Mouse (Mus musculus) ES-Bruce4 (cell line): ENCODE results near the gene Tfap2c. TPM values are rescaled to one million over a fixed set of nuclear protein-coding genes. Genes with fewer than 3 reads are reported as not detected.

Source experiments
- H3K27ac ChIP-seq: 2 replicates; pipeline ENCODE4 v1.5.1; 2012; ENCODE audit warnings: low read length, inconsistent platforms; ENCODE audit not compliant: insufficient read depth
- H3K27me3 ChIP-seq: 2 replicates; pipeline ENCODE4 v1.6.1; 2012; ENCODE audit warnings: mild to moderate bottlenecking, low read length, inconsistent platforms; ENCODE audit not compliant: control insufficient read depth, poor library complexity, insufficient read depth, severe bottlenecking
- H3K36me3 ChIP-seq: 2 replicates; pipeline ENCODE4 v1.6.1; 2012; ENCODE audit warnings: inconsistent platforms, mild to moderate bottlenecking, low read length, moderate library complexity; ENCODE audit not compliant: control insufficient read depth, poor library complexity, insufficient read depth, severe bottlenecking
- H3K4me1 ChIP-seq: one replicate; pipeline ENCODE4 v1.8.1; 2011; ENCODE audit warnings: low read length; ENCODE audit not compliant: control insufficient read depth, insufficient read depth
- H3K4me3 ChIP-seq: 2 replicates; pipeline ENCODE4 v1.5.1; 2011; ENCODE audit warnings: low read depth, mild to moderate bottlenecking, low read length
- H3K9ac ChIP-seq: 2 replicates; pipeline ENCODE4 v1.6.1; 2012; ENCODE audit warnings: low read depth, mild to moderate bottlenecking, inconsistent platforms; ENCODE audit not compliant: poor library complexity, severe bottlenecking
- H3K9me3 ChIP-seq: replicated peaks from 2 replicates; pipeline ENCODE4 v1.6.1; 2012; ENCODE audit warnings: mild to moderate bottlenecking, low read length, inconsistent platforms; ENCODE audit not compliant: control insufficient read depth, poor library complexity, insufficient read depth, severe bottlenecking
- CTCF ChIP-seq: IDR thresholded peaks from one replicate; pipeline ENCODE4 v1.8.1; 2011; ENCODE audit warnings: low read depth, low read length
- POLR2A ChIP-seq: IDR thresholded peaks from one replicate; pipeline ENCODE4 v1.8.1; 2011; ENCODE audit warnings: low read length; ENCODE audit not compliant: insufficient read depth
- polyA plus RNA-seq: library from polyadenylated mRNA; stranded (reverse); fragments of >200 nt; gene quantifications from 2 replicates; pipeline ENCODE4 v1.2.4, GENCODE M21; 2011; ENCODE audit warnings: low read depth; ENCODE audit not compliant: missing spikeins, insufficient read depth, insufficient read length

Gene Tfap2c
- polyA plus RNA-seq, 1 experiment: 107 TPM

GRCm38 (mm10) chr2:172607710-172608109 is 58.3 kb downstream of the Tfap2c start:
- no peak overlapping the region for H3K4me3 ChIP-seq
- no peaks in the 10 kb centered on the region for H3K36me3 ChIP-seq
- no peaks in the 10 kb centered on the region for H3K4me1 ChIP-seq
- no peak overlapping the region for H3K9ac ChIP-seq
- H3K27me3 ChIP-seq: no peaks in the 10 kb centered on the region
- TF ChIP-seq POLR2A (peak; percentile 10), CTCF (no peak)
- no peak overlapping the region for H3K27ac ChIP-seq
- H3K9me3 ChIP-seq: no peaks in the 10 kb centered on the region

Other genes with a start within 250 kb of the Tfap2c start
- 5.7 and 6.9 TPM in 2 replicates for gene Fam210b, start 204.0 kb upstream of the Tfap2c start, polyA plus RNA-seq
- 153 and 167 TPM in 2 replicates for gene Aurka, start 179.1 kb upstream of the Tfap2c start, polyA plus RNA-seq
- 49.6 and 52.1 TPM in 2 replicates for gene Cstf1, start 178.9 kb upstream of the Tfap2c start, polyA plus RNA-seq
- gene Cass4, start 155.8 kb upstream of the Tfap2c start, polyA plus RNA-seq: 0.37 and 0.52 TPM in 2 replicates
- 49.7 and 52.6 TPM in 2 replicates for gene Rtf2, start 109.0 kb upstream of the Tfap2c start, polyA plus RNA-seq
- gene Gcnt7, start 91.0 kb upstream of the Tfap2c start, polyA plus RNA-seq: not detected in 2 replicates
- 0.88 and 0.97 TPM in 2 replicates for gene Fam209, start 77.1 kb upstream of the Tfap2c start, polyA plus RNA-seq